Mouse (Mus musculus): ENCODE results near the gene Atf3. TPM values are rescaled to one million over a fixed set of nuclear protein-coding genes. Genes with fewer than 3 reads are reported as not detected.

The Atf3 gene
- total RNA-seq, 2 experiments from 2014 or later = 0.68 to 1.2 TPM

DNA sequence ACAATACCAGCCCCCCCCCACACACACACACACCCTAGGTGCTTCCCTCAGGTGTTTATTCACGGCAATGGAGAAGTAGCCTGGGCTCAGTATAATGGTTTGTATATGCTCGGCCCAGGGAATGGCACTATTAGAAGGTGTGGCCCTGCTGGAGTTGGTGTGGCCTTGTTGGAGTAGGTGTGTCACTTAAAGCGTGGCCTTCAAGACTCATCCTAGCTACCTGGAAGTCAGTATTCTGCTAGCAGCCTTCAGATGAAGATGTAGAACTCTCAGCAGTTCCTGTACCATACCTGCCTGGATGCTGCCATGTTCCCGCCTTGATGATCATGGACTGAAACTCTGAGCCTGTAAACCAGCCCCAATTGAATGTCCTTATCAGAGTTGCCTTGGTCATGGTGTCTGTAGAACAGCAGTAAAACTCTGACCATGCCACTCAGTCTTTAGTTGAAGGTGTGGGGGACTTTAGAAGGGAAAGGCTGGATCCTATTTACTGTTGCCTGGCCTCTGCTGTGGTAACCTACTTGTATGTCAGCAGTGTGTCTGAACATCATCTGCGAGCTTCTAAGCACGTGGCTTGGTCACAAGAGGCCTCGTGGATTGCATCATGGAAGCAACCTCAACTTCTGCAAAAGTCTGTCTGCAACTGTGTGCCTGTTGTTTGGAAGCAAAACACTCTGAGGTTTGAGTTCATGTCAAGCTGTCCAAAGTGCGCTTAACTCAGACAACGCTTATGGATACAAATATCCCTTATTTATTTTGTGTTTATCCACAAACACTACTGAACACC is 16.8 kb downstream of the Atf3 start:
- intact Hi-C loops (cut with DNase I) = no loop called here
- DNase-seq (ENCODE audit: low spot score in 2 of 2) = no peak

DNA sequence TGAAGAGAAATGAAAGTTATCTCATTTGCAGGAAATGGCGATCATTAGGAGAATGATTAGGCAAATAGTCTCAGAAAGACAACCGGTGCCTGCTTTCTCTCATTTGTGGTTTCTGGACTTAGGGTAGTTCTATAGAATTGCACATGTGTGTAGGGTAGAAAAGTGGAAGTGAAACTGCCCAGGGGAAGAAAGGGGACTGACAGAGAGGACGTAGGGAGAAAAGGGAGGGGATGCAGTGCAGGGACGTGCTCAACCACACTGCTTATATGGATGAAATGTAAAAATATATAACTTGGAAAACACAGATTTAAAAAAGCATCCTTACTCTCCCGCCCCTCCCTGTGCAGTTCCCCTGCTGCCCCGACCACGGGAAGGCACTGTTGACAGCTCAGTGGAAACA is 19.9 kb downstream of the Atf3 start:
- DNase-seq (ENCODE audit: low spot score in 2 of 2) = no peak
- intact Hi-C loops (cut with DNase I) = no loop called here

DNA sequence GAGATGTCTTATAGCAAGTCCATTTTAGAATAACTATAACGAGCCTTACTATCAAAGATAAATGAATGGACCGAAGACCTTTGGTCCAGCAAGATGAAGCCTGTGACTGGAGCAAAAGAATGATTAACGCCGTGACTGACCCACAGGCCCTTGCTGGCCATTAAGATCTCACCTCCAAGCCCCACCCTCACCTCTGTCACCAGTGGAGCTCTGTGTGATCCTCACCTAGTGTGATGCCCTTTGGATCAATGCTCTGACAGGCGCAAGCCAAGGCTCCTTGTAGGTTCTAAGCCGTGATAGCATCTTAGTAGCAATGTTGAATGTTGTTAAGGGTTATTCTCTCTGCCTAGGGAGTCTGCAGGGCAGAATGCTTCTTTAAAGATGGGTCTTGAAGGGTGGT is 21.8 kb downstream of the Atf3 start:
- intact Hi-C loops (cut with DNase I) = no loop called here
- DNase-seq (ENCODE audit: low spot score in 2 of 2) = no peak

DNA sequence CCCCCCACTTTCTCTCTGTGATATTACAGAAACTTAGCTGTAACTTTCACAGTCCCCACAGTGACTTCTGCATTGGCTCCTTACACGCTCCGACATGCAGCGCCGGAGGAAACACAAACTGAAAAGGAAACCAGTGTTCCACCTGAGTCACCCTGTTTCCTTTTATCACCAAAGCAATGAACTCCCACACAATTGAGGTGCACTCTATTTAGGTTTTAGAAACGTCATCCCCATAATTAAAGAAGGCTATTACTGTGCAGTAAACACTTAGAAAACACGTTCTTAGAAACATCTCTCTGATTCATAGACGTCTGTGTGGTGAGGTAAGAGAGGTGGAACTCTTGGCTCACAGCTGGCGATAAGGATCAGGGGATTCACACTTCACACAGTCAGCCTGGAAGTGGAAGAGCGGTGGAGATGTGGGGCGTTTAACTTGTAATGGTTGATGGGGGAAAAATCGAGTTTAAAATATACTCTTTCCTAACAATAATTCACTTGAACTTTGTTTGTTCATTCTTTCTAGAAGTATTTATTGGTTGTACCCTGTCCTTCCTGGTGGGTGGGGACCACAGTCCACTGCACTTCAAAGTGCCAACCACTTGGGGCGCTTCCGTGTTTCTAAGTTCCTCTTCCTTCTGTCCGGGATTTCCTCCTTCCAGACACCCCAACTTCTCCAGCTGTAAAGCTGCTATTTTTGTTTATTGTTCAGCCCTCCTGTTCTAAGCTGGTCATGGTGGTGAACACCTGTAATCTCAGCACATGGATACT is 24.0 kb downstream of the Atf3 start:
- DNase-seq (ENCODE audit: low spot score in 2 of 2) = no peak
- intact Hi-C loops (cut with DNase I) = no loop called here

DNA sequence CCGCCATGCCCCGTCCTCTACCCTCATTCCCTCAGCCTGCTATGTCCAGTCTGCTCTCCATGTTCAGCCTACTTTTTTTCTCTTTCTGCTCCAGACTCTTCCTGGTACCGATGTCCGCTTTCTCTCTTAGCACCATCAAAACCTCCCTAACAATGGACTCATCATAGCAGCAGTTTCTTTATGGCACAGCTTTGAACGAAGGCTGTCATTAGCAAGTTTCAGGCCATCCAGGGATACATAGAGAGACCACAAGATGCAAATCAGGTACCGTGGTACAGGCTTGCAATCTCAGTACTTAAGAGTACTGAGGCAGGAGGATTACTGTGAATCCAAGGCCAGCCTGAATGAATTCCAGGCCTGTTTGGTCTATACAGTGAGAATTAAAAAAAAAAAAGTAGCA is 25.1 kb downstream of the Atf3 start:
- no peak for DNase-seq (ENCODE audit: low spot score in 2 of 2)
- intact Hi-C loops (cut with DNase I) = no loop called here

DNA sequence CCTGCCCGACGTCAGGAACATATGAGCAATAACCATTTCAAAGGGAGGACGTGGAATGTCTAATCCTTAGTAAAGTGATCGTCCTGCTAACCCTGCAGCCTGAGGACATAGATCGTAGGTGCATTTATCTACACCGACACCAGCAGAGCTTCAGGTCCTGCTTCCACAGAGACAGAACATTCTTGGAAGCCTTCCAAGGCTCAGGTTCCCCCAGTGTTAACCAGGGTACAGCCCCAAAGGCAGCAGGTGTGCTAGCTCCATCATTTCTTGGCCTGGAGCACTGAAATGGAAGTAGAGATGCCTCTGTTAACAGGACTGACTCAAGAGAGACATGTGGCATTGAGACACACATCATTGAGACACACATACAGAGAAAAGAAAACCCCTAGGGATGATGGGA is 25.6 kb downstream of the Atf3 start:
- DNase-seq (ENCODE audit: low spot score in 2 of 2) = no peak
- intact Hi-C loops (cut with DNase I) = no loop called here

DNA sequence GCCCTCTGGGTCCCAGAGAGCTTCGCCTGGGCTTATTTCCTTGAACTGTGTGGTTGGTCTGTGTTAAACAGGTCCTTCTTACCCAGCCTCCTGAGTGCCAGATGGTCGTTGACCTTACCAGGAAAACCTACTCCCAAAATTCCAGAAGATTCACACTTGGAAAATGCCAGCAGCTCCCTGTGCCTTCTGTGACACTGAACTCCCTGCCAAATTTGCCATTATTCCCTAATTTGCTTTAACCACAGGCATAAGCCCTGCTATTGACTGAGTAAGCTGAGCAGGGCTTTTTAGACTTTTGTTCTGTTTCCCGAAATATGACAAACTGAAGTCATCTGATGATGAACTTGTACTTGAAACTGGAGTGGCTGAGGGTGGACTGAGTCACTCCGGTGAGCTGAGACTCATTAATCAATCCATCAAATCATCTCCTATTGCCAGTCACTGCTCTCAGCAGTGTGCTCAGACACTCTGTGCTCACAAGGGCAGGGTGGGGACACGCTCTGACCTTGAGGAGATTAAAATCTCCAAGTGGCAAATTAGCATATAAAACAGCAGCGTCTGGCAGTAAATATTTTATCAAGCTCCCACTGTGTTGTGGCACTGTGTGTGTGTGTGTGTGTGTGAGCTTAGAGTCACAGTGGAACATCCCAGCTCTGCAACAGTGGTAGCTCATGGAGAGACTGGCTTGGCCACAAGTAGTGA is 28.0 kb downstream of the Atf3 start:
- intact Hi-C loops (cut with DNase I) = no loop called here

DNA sequence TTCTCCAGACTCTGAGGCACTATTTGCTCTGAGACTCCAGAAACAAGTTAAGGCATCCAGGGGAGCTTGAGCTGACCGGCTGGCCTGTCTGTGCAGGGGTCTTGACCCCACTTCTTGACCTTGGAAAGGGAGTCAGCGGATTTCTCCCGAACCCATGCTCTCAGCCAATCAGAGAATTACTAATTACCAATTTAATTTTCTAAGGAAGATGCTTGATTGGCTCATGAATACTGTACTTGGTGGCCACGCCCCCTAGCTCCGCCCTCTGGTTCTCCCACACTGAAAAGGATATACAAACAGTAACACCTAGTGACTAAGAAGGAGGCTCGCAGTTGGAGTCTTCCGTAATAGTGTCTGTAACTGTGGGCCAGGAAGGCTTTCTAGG is 31.5 kb downstream of the Atf3 start:
- intact Hi-C loops (cut with DNase I) = no loop called here
- no peak for DNase-seq (ENCODE audit: low spot score in 2 of 2)

More for the DNA sequence above, 28.0 kb downstream of the Atf3 start:
- DNase-seq (ENCODE audit: low spot score in 2 of 2) = no peak

DNA sequence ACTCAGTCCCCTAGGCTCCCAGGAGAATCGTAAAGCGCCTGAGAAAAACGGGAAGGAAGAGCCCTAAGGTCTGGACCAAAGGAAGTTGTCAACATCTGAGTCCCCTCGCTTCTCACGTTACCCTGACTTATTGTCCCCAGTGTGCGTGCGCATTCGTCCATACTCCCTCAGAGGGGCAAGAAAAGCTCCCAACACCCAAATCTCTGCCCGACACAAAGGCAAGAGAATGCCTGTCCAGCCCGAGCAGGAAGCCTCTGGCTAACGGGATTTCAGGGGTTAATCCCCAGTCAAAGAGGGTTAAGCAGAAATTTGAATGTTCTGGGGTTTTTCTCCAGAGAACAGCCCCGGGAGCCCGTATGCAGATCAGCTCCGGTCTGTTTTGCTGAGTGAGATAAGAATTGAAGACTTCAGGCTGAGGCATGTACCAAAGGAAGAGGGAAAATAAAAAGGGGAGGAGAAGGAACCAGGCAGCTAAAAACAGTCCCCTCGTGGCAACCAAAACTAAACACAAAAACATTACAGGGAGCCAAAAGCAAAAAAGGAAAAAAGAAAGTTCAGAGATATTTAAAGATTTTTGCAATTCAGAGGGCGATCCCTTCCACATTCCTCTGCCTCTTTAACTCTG is 32.0 kb downstream of the Atf3 start:
- no peak for DNase-seq (ENCODE audit: low spot score in 2 of 2)
- intact Hi-C loops (cut with DNase I) = no loop called here

DNA sequence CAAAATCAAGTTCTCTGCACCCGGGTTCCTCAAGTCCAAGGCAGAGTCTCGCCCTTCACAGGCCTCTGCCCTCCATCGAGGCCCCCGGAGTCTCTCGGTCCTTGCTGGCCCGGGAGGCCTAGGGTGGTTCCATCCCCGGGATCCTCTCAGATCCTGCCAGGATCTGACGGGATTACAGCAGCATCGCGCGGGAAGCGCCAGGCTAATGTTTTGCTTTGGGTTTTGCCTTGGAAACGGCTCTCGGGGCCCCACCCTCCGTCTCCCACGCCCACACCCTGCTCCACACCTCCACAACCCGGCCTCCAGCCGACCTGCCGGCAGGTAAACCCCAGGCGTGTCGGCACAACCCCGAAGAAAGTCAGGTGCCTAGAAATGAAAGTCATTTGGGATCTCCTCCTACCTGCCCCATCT is 33.0 kb downstream of the Atf3 start:
- no peak for DNase-seq (ENCODE audit: low spot score in 2 of 2)
- intact Hi-C loops (cut with DNase I) = loop anchor here (5.0 kb wide), 1 partner anchor 87 kb away; no protein-coding TSS in a partner anchor

DNA sequence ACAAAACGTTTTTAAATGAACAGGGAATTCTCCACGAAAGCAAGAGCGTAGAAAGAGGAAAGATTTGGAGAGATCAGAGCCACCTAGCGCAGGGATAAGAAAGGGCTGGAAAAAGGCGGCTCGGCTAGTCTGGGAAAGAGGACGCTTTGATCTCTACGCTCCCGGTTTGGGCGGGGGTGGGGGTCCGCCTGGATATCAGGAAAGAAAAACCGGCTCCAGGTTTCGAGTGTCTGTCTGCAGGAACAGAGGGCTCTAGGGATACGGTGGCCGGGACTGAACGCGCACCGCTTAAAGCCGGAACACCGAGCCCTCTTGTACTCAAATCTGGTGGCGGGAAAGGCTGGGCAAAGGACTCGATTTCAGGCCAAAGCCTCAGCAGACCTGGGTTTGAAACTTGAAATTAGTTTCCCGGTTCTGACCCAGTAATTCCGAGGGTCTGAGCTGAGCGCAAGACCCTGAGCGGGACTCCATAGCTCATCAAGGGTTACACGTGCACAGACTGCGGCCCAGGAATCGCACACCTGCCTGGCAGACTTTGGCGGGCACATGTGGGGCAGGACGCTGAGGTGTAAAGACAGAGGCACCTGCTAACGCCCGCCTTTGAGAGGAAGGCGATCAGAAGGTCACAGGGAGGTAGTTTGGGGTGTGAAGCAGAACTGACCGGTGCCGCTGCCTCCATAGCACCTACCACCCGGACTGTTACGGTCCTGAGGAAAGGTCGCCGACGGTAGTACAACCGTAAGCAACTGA is 33.6 kb downstream of the Atf3 start:
- intact Hi-C loops (cut with DNase I) = loop anchor here (5.0 kb wide), 1 partner anchor 88 kb away; no protein-coding TSS in a partner anchor
- DNase-seq (ENCODE audit: low spot score in 2 of 2) = peak in 1 of 2 experiments; percentile 16

DNA sequence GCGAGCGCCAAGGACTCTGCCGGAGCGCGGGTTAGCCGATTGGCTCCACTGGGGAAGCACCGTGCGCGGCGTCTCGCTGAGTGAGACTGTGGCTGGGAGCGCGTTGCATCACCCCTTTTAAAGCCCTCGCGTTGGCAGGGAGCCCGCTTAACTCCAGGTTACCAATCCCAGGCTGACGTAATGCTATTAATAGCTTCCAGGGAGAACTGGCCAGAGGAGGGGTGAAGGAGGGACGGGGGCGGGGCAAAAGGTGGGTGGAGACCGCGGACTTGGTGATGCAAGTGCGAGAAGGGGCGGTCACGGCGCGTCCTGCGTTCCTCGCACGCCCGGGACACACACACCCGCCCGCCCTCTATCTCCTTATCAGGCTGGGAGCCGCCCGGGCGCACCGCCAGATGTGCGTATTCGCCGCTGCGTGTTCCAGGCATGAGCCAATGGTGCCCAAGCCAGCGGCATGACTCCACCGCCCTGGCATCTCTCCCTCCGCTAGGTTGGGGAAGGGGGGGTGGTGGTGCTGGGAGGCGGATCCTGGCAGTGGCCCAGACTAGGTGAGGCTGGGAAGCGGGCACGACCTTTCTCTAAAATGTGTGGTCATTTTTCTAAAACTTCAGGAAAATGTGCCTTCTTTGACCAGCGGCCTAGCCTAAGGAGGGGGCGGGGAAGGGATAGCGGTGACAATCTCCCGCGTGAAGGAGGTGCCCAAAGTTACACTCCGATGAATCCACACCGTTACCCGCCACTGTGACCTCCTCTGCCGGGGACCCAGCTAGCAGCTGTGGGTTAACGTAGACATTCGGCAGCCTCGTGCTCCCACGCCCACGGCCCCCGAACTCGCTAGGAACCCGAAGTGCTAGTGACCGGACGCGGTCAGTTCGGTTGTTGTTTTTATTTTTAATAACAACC is 34.4 kb downstream of the Atf3 start:
- intact Hi-C loops (cut with DNase I) = loop anchor here (5.0 kb wide), 1 partner anchor 89 kb away; no protein-coding TSS in a partner anchor
- DNase-seq (ENCODE audit: low spot score in 2 of 2) = peak; percentile 81 to 85

DNA sequence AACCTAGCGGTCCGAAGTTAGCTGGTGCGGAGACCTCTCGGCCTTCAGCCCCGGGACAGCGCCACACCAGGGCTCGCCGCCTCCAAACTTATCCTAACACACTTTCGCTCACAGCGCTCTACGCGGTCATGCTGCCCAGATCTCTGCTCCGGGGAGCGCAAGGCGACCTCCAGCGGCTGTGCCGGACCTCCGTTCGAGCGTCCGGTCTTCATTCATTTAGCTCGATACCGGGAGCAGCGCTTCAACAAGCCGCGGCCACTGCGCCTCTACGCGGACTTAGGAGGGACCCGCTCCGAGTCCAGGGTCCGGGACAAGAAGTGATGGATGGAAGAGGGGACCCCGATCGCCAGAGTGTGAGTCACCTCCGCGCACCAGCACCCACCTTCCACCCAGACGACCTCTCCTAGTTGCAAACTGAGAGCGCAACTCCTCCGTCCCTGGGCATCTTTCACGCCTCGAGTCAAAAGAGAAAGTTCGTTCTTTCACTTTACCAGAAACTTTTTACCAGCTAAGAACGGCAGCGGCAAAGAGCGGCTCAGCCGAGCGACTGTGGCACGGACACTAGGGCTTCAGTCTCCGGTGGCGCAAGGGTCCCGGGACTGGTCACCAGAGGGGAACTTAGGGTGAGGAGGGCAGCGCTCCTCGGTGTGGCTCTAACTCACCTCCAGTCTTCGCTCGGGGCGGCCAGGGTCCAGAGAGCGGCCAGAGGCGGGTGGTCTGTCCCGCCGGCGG is 35.2 kb downstream of the Atf3 start:
- DNase-seq (ENCODE audit: low spot score in 2 of 2) = peak in 1 of 2 experiments; percentile 23
- intact Hi-C loops (cut with DNase I) = loop anchor here (5.0 kb wide), 1 partner anchor 90 kb away; no protein-coding TSS in a partner anchor

DNA sequence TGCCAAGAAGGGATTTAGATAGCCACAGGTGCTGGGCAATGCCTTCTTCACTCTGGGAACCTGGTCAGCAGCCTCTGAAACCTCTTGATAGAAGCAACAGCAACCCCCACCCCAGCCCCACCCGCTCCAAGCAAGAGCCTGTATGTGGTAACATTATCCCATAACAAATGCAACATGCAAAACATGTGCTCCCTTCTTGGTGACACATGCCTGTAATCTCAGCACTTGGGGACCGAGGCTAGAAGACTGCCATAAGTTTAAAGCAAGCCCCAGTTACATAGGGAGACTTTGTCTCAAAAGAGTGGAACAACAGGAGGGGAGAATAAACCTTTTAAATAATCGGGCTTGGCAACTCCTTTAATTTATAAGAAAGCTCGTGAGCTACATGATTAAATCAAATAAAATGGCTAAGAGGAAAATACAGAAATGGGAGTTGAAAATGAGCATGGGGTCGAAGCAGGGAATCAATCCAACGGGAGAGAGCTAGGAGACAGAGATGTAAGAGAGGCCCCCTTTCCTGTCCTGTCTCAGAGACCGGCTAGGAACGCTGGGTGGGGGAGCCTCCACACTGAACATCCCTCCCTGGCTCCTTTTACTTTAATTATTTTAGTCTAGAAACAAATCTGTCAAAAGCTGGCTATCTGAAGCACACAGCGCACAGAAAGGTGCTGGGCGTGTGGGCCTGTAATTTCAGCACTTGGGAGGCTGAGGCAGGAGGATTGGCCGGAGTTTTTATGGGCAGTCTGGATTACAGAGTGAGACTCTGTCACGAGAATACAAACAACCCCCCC is 36.2 kb downstream of the Atf3 start:
- intact Hi-C loops (cut with DNase I) = loop anchor here (5.0 kb wide), 1 partner anchor 91 kb away; no protein-coding TSS in a partner anchor
- no peak for DNase-seq (ENCODE audit: low spot score in 2 of 2)

DNA sequence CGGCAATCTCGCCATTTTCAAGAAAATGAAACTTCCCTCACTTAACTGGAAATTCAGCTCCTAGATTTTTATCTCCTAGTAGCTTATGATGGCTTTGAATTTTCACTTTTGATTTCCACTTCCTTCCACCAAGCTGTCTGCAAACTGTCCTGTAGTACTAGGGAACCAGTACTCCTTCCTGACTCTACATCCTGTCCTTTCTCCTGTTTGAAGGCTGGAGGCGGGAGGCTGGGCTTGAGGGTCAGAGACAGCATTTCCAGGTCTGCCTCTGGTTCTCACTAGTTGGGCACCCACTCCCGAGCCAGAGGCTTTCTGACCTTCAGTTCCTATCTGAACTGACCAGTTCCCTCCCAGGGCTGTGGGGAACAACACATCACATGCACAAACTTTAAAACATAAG is 37.4 kb downstream of the Atf3 start:
- no peak for DNase-seq (ENCODE audit: low spot score in 2 of 2)
- intact Hi-C loops (cut with DNase I) = loop anchor here (5.0 kb wide), 1 partner anchor 92 kb away; no protein-coding TSS in a partner anchor

DNA sequence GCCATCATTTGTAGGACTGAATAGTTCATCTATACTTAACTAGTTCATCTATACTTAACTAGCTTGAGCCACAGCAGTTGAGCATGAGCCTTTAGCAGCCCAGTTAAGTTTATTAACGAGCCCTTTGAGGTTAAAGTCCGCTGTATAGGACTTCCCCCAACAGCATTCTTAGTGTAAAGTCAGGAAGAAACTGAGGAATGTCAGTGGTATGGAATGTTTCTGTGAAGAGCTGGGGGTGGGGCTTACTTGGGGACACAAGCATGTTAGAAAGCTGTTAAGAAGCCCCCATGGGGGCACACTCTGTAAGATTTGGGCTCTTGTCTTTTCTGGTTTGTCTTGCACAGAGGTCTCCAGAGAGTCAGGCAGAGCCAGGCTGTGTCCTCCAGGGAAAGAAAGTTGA is 38.0 kb downstream of the Atf3 start:
- intact Hi-C loops (cut with DNase I) = loop anchor here (5.0 kb wide), 1 partner anchor 92 kb away; no protein-coding TSS in a partner anchor
- DNase-seq (ENCODE audit: low spot score in 2 of 2) = no peak

Measured in left cerebral cortex, postnatal 36 days (tissue).